Mouse (Mus musculus): ENCODE results near the gene Gm42688.

Gene Gm42688

DNA sequence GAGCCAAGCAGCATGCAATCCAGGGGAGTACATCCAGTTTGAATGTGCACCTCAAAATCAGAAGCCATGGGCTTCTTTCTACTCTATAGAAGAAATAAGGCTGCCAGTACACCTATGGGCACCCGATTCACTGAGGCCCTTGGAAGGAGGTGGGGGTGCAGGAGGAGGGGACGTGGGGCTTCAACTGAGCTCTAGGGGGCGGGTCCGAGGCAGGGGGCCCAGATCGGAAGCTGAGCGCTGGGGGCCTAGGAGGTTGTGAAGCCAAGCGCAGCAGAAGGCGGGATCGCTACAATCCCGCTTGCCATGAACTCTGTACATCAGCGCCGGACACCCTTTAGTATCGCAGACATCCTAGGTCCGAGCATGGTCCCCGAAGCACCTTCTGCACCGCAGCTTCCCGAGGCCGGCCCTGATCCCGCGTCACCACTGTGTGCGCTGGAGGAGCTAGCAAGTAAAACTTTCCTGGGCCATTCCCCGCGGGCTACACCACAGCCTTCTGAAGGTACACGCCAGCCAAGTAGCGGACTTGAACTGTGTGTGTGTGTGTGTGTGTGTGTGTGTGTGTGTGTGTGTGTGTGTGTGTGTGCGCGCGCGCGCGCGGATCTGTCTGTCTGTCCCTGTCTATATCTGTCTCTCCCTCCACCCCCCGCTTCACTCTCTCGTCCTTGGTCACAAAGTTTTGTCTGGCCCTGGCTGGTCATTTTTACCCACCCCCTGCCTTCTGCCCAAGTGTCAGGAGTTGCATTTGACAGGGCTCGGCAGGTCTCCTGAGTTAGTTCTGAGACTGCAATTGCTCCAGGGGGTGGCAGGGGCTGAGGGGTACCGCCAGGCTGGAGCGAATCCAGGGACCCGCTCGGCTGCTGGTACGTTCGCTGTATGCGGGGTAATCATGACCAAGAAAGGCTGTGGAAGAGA is 15.0 kb upstream of the Gm42688 start, which contains the start of gene Lbx2:
TSS of gene Lbx2 (plus strand) at position 247 of the 915 bp plus-strand sequence.
- DNase-seq, result no peak

DNA sequence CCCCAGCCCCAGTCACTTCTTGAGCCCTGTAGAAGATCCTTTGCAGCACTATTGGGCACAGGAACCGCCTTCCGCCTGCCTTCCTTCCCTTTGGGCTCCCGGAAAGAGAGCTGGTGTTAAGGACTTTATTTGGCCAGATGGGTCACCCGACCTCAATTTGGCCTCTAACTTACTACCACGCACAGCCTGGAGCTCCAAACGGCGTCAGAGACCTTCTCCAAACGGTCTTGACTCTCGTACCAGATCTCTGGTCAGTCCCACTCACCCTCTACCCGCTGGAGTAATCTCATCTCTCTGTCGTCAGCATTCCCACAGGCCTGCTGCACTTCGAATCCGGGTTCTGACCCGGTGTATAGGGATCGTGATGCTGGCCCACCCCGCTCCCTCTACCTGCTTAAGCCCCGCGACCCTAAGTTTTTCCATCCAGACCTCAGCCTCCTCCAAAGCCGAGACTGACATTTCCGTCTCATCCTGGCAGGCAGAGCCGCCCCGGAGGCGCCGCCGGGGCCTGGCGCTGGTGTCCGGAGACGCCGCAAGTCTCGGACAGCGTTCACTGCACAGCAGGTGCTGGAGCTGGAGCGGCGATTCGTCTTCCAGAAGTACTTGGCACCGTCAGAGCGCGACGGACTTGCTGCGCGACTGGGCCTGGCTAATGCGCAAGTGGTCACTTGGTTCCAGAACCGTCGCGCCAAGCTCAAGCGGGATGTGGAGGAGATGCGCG is 14.1 kb upstream of the Gm42688 start:
- DNase-seq, result peak; percentile 41

DNA sequence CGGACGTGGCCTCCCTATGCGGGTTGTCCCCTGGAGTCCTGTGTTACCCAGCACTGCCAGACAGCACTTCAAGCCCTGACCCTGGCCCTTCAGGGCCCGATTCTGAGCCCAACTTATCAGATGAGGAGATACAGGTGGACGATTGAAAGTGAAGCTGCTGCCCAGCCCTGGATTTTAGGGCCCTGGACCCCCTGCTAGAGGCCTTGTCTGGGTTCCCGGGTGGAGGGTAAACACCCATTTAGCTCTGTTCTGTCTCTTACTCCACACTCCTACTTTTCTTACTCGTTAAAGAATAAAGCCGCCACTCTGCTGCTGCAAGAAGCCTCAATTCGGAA is 13.5 kb upstream of the Gm42688 start:
- no peak for DNase-seq

DNA sequence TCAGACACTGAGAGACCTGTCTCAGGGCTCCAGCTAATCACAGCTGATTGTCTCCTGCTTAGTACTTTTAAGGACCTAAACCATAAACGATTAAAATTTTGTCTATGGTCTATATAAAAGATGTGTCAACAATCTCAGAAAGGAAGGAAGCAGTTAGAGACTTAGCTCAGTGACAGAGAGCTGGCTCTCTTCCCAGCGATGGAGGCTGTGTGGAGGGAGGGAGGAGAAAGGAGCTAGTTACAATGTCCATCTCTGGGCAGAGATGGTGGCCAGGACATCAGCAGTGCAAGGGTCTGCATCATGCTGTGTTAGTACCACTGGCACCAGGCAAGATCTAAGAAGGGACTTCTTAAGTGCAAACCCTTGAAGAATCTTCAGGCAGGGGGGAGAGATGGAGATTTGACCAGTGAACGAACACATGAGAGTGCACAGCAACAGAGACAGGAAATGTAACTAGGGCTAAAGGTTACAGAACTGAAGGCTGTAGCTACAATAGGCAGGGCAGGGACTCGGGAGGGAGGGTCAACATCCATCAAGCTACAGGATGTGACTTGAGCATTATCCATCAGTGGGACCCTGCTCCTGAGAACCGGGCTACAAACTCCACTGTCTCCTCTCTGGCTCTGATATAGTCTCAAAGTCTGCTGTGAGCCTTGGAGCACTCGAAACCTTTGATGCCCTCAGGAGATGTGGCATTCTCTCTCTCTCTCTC is 8.8 kb upstream of the Gm42688 start:
- no peak for DNase-seq

DNA sequence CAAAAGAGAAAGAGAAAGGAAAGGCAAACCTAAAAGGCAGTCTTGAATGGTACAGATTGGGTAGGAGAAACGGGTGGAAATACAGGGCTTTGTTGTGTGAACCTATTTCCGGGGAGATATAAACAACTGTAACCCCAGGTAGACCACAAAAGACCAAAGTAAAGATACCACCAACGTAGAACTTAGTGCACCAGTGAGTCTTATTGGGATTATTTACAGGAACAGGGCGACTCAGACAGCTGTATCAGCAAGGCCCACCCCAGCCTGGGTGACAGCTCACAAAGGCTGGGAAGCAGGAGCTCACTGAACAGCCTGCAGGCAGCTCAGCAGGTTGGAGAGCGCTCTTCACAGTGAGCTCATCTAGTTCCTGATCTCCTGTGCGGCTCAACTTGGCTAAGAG is 5.4 kb upstream of the Gm42688 start:
- DNase-seq, result no peak

DNA sequence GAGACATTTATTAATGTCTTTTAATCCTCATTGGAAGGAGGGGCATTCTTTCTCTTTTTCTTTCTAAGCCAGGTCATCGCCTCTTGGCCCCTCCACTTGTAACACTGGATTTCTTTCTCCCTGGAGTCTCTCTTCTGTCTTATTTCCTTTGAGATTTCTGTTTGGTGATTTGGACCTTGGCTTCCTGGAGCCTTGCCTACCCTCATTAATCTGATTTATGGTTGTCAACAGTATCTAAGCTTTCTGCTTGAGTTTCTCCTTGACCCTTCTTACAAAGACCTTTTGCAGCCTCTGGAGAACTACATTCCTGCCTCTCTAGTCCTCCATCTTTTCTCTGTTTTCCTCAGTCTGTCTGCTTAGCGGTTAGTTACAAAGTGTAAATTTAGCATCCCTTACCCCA is 3.0 kb upstream of the Gm42688 start:
- DNase-seq, result peak; percentile 93

DNA sequence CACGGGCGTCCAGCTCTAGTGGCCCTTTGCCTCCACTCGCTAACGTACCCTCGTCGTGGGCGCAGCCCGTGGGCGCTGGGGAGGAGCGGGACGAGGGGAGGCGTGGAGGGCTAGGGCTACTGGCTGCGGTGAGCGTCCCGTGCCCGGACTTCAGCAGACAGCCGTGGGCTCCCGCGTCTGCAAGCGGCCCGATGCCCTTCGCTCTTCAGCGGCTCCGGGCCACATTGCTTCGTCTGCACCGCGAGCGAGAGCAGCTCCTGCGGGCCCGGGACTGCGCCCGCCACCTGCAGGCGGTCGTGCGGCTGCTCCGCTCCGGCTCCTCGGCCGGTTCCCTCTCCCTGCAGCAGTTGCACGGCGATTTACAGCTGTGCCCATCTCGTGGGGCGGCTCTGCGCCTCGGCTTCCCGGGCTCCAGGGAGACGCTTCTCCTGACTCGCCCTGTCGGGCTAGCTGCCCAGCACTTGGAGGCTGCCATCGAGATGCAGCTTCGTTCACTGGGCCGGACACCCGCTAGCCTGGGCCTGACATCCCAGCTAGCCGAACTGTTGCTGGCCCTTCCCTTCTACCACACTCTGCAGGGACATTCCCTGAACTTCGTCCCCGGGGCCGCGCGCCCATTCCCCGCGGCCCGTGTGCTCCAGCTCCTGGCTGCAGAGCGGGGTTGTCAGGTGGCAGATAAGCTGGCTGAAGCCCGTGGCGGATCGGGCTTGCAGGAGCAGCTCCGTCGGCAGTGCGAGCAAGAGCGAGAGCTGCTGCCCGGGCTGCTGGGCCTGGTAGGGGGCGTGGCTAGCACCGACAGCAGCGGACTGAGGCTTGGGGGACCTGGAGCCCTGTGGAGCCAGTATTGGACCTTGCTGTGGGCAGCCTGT is 505 bp downstream of the Gm42688 start:
- DNase-seq, result peak; percentile 60

DNA sequence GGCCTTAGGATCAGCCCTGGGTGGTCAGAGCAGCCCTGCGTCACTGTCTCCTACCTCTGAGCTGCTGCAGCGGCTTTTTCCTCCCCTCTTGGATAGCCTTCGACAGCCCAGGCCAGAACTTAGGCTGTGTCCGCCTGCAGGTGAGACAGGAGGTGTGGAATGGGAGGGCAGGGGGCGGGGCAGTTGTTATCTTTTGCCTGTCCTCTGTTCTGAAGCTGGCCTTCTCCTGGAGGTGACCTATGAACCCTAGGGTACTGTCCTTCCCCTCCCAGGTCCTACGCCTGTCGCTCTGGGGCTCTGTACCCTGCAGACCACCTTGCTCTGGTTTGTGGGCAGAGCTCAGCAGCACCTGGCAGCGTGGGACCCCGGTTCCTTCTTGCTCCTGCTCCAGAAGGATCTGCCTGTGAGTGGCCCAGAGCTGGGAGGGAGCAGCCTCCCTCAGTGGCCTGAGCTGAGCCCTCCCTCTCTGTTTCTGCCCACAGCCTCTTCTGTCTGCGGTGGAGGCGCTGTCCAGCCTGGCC is 1.8 kb downstream of the Gm42688 start:
- DNase-seq, result no peak

DNA sequence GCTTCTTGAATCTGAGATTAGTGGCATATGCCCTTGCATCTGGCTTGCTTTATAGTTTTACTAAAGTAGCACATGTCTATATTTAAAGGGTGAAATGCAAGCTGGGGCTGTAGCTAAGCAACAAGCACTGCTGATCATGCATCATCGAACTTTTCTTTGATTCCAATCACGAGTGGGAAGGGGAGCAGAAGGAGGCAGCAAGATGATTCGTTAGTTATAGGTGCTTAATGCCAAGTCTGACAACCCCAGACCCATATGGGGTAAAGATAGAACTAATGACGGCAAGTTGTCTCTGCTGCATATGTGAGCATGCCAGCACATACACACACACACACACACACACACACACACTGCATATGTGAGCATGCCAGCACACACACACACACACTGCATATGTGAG is 2.7 kb downstream of the Gm42688 start:
- DNase-seq, result no peak

DNA sequence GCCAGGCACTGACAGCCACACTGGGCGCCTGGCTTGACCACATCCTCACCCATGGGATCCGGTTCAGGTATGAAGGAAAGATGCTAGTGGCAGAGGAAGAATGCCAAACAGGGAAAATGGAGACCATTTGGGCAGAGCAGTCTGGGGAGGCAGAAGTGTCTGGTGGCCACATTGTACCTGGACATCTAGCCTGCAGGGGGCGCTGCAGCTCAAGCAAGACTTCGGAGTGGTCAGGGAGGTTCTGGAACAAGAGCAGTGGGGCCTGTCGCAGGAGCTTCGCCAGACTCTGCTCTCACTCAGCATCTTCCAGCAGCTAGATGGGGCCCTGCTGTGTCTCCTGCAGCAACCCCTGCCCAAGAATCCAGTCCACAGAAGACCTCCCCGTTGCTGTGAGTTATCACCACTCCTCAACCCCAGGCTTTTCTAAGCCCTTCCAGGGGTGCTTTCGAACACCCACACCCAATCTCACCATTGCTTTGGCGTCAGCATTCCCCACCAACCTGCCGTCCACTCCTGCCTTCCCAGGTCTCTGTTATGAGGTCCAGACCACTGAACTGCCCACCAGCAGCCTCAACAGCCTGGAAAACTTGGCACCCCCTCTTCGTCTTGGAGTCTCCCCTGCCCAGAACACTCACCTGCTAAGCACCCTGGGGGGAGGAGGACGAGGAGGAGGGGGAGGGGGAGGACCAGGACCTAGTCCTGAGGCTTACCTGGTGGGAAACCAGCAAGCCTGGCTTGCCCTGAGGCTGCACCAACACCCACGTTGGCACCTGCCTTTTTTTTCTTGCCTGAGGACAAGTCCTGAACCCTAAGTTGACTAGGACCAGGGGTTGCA is 6.4 kb downstream of the Gm42688 start:
- DNase-seq, result peak; percentile 84

DNA sequence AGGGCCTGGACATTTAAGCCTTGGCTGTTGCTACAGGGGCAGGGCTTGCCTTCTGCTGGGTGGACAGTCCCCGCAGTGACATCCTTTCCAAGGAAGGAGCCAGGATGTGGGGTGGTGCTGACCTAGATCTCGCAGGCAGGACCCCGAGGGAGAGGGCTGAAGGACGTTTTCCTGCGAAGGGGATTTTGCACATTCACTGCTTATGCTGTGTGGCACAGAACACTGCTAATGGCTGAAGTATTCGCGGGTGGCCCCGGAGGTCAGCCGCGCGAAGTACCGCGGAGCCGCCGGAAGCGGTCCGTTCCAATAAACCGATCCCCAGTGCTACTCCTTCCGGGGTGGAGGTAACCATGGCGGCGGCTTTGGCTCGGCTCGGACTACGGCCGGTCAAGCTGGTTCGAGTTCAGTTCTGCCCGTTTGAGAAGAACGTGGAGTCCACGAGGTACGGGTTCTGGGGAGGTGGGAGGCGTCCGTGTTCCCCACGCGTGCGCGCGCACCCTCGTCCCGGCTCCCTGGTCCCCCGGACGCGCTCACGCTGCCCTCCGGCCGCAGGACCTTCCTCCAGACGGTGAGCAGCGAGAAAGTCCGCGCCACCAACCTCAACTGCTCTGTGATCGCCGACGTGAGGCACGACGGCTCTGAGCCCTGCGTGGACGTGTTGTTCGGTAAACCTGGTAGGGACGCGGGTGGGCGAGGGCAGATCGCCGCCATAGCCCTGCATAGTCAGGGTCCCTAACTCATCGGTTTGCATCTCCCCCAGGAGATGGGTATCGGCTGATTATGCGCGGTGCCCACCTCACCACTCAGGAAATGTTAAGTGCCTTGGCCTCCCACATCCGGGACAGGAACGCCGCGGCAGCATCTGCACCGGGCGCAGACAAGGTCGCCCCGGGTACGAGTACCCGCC is 7.6 kb downstream of the Gm42688 start, which contains the start of gene Mrpl53:
TSS of gene Mrpl53 (plus strand) at position 279 of the 907 bp plus-strand sequence.
- peak; percentile 85 for DNase-seq

DNA sequence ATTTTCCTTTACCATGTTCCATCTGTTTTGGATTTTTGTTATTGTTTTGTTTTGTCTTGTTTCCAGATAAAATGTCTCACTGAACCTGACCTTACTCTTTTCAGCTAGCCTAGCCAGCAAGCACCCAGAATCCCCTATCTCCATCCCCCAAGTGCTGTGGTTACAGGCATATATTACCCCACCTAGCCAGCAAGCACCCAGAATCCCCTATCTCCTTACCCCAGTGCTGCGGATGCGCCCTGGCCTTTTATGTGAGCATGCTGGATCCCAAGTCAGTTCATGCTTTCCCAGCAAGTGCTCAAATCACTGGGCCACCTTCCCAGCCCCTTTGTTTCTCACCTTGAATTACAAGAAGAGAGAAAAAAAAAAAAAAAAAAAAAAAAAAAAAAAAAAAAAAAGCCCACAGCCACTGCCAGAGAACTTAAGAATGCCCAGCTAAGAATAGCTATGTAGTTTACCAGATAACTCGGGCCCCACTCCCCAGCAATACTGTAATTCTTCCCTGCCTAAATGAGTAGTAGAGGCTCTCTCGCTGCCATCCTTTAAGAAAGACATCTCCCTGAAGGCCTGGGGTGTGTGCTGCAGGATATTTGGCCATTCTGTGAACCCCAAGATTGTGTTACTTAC is 10.2 kb downstream of the Gm42688 start:
- DNase-seq, result no peak

DNA sequence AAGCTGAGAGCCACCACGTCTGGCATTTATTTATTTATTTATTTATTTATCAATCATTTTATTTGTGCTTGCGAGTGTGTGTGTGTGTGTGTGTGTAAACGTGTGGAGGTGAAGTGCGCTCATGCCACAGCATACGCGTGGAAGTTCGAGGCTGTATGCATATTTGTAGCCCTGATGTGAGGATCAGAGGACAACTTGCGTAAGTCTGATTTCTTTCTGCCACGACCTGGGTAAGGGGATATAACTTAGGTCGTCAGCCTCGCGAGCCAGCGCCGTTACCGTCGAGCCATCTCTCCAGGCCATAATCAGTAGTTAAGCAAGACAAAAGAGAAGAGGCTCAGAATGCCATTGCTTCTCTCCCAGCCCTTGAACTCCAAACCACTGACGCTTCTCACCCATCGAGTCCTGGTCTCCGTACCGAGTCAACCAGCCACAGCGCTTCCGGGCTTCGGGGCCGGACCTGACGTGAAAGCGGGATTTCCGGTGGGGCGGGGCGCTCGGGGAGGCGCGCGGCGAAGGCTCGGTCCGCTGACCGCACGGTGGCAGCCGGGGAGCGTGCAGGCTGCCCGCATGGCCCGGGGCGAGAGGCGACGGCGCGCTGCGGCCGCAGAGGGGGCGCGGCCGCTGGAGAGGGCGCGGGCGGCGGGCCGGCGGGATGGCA is 13.7 kb downstream of the Gm42688 start, which contains the start of gene Mogs:
TSS of gene Mogs (plus strand) at position 486 of the 661 bp plus-strand sequence.
- peak; percentile 94 for DNase-seq

DNA sequence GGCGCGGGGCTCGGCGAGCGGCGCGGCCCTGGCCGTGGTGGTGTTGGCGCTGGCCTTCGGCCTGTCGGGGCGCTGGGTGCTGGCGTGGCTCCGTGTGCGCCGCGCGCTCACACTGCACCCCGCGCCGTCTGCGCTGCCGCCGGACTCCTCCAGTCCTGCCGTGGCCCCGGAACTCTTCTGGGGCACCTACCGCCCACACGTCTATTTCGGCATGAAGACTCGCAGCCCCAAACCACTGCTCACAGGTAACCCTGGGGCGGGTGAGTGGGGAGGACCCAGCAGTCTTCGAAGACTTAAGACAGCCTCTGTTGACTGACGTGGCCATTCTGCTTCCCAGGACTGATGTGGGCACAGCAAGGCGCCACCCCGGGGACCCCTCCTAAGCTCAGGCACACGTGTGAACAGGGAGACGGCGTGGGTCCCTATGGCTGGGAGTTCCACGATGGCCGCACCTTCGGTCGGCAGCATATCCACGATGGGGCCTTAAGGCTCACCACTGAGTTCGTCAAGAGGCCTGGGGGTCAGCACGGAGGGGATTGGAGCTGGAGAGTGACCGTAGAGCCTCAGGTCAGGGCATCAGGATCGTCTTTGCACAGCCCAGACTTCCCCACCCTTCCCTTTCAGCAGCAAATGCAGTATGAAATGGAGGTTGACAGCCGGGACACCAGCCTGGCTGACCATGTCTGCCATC is 14.4 kb downstream of the Gm42688 start:
- no peak for DNase-seq

DNA sequence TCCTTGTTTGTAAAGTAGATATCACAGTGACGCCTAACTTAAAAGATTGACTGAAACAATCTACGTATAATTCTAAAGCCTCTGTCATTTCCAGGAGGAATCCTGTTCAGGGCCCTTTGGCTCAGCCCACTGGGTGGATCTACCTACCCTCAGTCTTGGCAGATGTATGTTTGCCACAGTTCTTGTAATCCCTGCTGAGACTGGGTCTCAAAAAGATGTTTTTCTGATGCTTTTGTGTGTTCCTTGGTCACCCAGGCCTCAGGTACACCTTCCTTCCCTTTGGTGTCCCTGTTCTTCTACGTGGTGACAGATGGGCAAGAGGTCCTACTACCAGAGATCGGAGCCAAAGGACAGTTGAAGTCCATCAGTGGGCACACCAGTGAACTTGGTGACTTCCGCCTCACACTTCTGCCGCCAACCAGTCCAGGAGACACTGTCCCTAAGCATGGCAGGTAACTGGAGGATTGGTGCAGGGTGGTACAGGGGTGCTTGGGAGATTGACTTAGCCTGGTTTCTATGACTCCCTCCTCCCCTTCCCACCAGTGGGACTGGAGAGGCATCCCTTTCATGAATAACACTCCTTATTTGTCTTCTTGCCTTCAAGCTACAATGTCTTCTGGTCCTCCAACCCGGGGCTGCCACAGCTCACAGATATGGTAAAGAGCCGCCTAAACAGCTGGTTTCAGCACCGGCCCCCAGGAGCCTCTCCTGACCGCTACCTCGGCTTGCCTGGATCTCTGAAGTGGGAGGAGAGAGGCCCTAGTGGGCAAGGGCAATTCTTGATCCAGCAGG is 15.2 kb downstream of the Gm42688 start:
- DNase-seq, result no peak

DNA sequence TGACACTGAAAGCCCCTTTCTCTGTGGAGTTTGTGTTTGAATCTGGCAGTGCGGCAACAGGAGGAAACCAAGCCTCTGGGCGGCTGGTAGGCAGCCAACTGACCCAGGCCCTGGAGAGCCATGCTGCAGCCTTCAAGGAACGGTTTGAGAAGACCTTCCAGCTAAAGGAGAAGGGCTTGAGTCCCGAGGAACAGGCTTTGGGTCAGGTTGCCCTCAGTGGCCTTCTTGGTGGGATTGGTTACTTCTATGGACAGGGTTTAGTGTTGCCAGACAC is 15.7 kb downstream of the Gm42688 start:
- DNase-seq, result no peak

DNA sequence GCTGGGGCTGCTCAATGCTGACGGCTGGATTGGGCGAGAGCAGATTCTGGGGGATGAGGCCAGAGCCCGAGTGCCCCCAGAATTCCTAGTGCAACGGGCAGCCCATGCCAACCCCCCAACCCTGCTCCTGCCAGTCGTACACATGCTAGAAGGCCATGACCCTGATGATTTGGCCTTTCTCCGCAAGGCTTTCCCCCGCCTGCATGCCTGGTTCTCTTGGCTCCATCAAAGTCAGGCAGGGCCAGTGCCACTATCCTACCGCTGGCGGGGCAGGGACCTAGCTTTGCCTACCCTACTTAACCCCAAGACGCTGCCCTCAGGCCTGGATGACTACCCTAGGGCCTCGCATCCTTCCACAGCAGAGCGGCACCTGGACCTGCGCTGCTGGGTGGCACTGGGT is 16.2 kb downstream of the Gm42688 start:
- DNase-seq, result no peak

DNA sequence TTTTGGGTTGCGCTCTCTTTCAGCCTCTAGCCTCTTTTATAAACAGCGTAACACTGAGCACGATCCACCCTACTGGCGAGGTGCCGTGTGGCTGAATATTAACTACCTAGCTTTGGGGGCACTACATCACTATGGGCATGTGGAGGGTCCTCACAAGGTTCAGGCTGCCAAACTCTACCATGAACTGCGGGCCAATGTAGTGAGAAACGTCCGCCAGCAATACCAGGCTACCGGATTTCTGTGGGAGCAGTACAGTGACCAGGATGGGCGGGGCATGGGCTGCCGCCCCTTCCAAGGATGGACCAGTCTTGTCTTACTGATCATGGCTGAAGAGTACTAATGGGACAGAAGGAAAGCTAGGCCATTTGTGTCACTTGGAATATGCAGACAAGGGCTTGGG is 17.0 kb downstream of the Gm42688 start:
- no peak for DNase-seq

All from kidney, adult 9 months (tissue).